Mouse (Mus musculus) urinary bladder, postnatal 10 days (tissue): ENCODE results near the gene Map7d1.
"Not testable (repeated sequence)": the region's sequence is repeated elsewhere in the genome, so short reads cannot be mapped to it uniquely, and the experiment has no call there.

Experiments used
- DNase-seq: peaks from one replicate; pipeline ENCODE4 v3.0.0; 2022; ENCODE audit warnings: low spot score

Gene Map7d1

GRCm38 (mm10) chr4:126239862-126240475 is 16.2 kb downstream of the Map7d1 start:
- no peak for DNase-seq

- DNase-seq: no peak
Observed at GRCm38 (mm10) chr4:126237721-126238242, 18.4 kb downstream of the Map7d1 start.

GRCm38 (mm10) chr4:126236467-126237280 is 19.5 kb downstream of the Map7d1 start:
- no peak for DNase-seq

DNA sequence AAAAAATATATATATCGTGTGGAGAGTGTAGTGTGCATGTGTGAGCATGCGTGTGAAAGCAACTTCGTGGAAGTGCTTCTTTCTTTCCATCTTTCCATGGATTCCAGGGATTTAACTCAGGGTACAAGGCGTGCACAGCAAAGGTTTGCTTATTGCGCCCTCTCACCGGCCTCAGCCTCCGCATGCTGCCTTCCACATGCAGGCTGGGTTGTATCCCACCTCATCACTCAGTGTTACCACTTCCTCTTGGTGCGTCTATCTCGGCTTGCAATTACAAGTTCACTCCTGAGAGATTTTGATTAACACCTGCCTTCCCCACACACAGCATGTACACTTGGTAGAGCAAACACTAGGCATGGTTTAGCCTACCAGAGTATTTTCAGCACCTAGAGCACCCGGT is 21.0 kb downstream of the Map7d1 start:
- no peak for DNase-seq

DNA sequence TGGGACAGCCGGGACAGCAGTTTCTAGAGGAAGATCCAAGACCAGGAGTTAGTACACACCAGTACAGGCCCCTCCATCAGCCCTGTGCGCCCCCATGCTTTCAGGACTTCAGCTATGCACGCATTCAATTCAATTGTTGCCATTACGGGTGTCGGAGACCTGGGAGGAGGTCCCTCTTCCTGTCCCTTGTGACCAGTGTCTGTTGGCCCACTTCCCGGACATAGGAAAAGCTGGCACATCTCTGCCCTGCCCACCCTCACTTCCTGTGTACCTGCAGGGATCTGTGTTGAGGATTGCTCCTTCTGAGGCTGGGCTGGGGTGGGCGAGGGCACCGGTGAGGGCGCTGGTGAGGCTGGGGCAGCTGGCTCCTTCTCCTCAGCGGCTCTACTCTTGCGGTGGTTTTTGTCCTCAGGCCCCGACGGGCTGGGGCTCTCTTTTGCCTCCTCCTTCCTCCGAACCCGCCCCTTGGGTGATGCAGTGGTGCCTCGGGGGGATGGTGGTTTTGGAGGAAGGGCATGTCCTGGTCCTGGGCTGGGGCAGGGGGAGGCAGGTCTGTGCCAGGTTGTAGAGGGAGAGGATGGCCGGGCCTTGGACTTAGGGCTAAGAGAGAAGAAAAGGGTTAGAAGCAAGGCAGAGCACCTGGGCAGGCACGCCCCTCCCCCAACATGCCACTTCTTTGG is 21.5 kb downstream of the Map7d1 start:
- DNase-seq: no peak

DNA sequence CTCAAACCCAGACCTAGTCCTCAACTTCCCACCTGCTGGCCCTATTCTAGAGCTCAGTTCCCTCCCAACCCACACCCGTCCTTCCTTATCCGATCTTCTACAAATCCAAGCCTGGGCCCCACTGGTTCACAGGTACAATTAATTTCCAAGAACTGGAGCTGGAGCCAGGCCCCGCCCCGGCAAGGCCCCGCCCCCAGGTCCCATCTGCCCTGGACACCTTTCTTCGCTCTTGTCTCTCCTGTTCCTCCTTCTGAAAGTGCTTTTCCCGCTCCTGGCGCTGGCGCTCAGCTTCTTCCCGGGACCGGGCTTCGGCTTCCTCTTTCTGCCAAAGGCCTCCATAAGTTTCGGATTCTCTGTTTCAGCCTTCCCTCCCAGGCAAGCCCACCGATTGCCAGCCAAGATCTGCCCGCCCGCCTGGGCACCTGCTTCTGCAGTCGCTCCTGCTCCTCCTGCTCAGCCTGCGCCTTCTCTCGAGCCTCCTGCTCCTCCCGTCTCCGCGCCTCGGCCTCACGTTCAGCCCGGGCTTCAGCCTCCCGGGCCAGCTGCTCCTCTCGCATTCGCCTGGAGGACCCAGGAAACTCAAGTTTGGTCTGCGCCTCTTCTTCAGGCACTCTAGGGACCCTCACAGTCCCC is 22.4 kb downstream of the Map7d1 start:
- no peak for DNase-seq

DNA sequence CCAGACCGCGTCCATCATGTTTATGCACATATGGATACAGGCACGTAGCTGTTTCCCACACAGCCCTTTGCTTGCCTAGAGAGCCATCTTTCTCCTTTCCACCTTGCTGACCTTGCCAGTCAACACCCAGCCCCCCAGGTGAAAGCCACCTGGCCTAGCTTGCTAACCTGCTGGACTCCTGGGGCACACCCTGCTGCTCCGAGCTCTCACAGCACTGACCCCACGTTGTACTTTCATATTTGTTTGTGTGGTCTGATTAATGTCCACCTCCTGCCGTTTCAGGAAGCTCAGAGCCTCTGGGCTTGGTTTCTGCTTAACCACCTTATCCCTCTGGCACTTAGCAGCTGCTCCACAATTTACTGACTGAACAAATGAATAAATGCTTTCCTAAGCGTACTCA is 26.2 kb downstream of the Map7d1 start:
- no peak for DNase-seq

DNA sequence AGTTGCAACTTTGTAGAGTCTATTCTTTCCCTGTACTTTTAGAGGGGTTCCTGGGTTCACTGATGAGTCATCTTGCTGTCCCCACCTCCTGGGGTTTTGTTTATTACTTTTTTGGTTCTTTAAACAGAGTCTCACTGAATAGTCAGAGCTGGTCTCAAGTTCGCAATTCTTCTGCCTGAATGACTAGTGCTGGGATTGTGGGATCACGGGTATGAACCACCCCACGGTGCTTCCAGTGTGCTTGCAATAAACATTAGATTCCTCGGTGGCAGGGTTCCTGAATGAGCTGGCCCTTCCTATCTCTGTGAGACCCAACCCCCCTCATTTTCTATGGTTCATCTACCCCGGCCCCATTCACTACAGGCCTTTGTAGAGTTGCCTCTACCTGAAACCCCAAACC is 28.0 kb downstream of the Map7d1 start:
- no peak for DNase-seq

DNA sequence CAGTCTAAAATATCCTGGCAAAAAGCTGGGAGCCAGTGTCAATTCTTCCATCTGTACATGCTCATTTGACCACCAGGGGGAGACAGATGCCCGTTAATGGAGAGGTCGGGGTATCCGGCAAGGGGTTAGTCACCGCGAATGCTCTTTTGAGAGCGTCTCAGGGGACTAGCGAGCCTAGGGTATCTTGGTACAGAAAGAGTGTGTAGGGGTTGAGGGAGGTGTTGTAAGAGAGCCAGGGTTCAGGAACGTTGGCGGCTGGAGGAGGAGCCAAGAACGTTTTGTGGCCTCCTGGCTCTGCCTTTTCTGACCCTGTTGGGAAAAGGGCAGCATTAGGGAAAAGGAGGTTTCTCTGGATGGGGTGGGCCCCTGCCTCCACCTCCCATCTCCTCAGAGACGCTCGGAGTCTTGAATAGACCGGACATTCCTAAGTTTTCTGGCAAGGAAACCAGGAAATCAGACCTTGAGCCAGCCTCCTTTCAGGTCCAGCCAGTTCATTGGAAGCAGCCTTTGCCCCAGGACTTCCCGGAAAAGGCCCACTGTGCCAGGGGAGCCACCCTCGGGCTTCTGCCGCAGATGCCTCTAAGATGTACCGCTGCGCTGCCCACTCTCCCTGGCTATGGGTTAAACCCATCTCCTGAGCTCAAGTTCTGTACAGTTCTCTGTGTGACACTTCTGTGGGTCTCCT is 28.9 kb downstream of the Map7d1 start:
- DNase-seq: peak; percentile 77

- DNase-seq: no peak
Observed at GRCm38 (mm10) chr4:126226640-126227039, 29.5 kb downstream of the Map7d1 start.

GRCm38 (mm10) chr4:126222631-126223030 is 33.5 kb downstream of the Map7d1 start:
- no peak for DNase-seq

DNA sequence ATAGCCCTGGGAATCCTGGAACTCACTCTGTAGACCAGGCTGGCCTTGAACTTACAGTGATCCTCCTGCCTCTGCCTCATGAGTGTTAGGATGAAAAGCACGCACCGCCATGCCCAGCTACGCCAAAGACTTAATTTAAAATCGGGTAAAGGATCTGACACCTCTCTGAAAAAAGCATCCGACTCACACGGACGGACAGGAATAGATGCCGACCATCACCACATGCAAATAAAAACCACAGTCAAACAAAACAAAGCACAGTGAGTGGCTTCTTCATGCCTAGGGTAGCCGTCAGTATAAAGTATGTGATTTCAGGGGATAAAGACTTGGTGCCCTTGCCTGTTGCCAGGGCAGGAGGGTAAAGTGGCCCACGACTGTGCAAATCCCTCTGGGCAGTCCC is 36.1 kb downstream of the Map7d1 start:
- DNase-seq: no peak

- DNase-seq: not testable (repeated sequence)
Observed at GRCm38 (mm10) chr4:126219540-126219939, 36.6 kb downstream of the Map7d1 start.

DNA sequence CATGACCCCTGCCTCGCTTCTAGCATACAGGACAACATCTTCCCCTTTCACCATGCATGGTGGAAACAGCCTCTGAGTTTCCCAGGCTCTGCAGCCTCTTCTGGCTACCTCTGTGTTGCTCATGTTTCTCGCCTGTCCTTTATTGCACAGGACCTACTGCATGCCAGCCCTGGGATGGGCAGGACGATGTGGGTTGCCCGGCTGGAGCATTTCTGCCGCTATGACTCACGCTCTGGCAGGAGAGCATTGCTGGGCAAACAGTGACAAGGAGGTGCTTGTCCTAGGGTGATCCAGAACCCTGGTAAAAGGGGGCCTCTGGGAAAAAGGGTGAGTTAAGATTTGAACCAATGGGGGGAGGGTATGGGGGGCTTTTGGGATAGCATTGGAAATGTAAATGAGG is 38.4 kb downstream of the Map7d1 start:
- DNase-seq: no peak

GRCm38 (mm10) chr4:126207081-126207480 is 49.1 kb downstream of the Map7d1 start:
- no peak for DNase-seq

GRCm38 (mm10) chr4:126205386-126205785 is 50.8 kb downstream of the Map7d1 start:
- no peak for DNase-seq

GRCm38 (mm10) chr4:126204661-126205230 is 51.4 kb downstream of the Map7d1 start:
- DNase-seq: no peak

DNA sequence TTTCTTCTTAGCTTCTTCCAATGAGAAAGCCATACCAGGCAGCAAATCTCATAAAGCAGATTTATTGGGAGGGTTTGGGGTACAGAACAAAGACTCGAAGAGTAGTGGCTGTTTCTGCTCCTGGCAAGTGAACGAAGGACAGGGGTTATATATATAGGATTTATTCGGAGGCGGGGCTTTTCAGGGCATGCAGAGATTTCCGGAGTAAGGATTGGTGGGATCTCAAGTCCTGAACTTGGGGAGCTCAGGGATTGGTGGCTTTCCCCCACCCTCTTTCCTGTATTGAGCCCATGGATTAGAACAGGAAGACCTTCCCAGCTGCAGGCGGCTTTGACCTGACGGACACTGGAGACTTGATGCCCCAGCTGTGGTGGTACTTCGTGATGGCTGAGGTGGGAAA is 52.1 kb downstream of the Map7d1 start:
- no peak for DNase-seq

- no peak for DNase-seq
Observed at GRCm38 (mm10) chr4:126203336-126203895, 52.7 kb downstream of the Map7d1 start.

GRCm38 (mm10) chr4:126202303-126203181 is 53.6 kb downstream of the Map7d1 start, which contains the start of gene Thrap3:
Gene Thrap3, minus strand, starts transcription at chr4:126202760.
- DNase-seq: peak; percentile 97
